Mouse (Mus musculus) cerebellum, postnatal 25 days (tissue): ENCODE results near the gene Prkca.

Experiments used
- DNase-seq, 2 experiments: peaks; one replicate each; pipeline ENCODE4 v3.0.0; 2021; ENCODE audit warnings: mixed read lengths in 2 of 2

The Prkca gene

DNA sequence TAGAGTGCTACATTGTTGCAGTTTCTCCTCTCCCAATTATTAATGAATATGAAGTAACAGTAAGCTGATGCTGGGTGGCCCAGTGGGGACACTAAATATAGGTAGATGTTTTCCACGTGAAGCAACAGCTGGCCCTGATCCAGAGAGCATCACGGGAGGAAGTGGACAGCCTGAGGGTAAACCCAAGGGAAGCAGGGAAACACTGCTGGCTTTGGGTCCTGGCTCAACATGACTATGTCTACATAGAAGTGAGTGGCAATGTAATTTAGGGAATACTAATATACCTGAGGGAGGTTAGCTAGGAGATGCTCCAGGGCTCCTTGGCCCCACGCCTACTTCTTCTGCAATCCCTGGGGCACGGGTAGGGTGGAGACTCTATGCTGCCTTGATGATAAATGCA is 84.3 kb downstream of the Prkca start:
- DNase-seq: peak; percentile 42 to 56

DNA sequence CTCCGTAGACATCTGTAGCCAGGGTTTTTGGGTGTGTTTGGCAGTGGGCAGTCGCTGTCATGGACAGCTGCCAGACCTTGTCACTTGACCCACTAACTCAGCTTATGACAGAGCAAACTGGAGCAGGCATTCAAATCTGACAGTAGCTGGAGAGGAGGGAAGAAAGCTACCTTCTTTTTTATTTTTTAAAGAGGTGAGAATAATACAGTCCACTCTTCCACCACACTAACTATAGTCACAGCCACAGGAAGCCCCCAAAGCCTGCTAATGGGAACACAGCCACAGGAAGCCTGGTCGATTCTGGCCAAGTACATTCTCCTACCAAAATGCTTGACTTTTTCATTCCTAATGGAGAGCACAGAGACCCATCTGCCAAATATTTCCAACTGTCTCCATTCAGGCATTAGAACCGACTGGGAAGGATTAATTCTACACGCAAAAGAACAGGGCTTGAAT is 84.9 kb downstream of the Prkca start:
- DNase-seq: peak; percentile 52 to 61

DNA sequence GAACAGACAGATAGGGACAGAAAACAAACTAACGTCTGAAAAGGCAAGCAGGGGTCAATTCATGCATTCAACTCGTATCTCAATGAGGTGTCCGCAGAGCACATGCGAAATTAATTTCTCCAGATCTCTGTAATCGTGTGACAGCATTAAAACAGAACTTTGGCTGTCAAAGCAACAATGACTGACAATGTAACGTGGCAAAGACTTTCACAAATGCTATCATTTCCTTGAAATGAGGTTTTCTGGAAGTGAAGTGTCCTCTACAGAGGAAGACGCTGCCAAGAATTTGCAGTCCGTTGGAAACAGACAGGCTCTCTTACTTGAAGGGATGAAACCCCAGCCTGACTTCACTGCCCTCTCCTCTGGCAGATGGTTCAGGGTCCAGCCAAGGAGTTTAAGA is 85.8 kb downstream of the Prkca start:
- no peak for DNase-seq

DNA sequence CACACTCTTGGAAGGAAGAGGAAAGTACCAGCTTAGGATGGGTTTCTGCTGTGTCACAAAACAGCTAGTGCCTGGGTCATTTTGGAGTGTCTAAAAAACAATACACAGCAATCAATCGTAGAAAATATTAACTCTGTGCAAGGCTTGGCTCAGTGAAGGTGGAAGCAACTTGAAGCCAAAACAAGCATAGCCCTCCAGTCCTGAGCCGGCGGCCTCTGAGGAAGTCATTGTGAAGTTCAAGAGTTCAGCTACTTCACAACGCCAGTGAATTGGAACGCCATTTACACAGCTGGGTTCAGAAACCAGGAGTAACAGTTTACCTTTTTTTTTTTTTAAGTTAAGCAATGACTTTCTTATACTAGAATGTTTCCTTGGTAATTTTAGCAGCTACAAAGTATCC is 89.0 kb downstream of the Prkca start:
- no peak for DNase-seq

DNA sequence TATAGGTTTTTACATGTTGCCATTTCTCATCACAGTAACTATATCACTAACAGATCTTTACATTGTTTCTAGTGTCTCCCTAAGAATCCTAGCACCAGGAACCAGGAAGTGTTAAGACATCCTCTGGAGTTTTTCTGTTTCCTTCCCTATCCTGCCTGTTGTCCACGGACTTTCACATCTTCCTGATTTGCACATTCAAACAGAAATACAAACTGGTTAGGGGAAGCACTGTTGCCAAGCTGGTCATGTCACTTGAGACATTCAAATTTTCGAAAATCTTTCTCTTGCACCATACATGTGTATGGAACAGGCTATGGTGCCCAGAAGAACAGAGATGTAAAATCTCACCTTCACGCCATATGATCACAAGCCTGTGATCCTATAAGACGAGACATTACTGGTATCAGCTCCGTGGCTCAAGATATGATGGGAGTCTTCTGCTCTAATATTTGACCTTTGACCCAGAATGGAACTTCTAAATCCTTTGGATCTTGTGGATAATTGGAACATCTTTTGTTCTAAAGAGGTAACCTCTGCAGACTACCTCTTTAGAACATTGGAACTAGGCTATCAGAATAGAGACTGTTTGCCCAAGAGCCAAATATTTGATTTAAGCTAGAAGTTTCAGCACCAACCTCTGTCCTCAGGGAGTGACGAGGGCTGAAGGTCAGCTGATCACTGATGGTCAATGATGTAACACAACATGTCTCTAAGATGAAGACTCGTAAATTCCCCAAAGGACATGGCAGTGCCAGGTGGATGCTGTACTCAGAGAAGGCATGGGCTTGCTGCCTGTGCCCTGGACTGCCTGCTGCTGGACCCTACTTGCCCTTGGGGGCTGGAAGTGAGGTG is 91.6 kb downstream of the Prkca start:
- no peak for DNase-seq

DNA sequence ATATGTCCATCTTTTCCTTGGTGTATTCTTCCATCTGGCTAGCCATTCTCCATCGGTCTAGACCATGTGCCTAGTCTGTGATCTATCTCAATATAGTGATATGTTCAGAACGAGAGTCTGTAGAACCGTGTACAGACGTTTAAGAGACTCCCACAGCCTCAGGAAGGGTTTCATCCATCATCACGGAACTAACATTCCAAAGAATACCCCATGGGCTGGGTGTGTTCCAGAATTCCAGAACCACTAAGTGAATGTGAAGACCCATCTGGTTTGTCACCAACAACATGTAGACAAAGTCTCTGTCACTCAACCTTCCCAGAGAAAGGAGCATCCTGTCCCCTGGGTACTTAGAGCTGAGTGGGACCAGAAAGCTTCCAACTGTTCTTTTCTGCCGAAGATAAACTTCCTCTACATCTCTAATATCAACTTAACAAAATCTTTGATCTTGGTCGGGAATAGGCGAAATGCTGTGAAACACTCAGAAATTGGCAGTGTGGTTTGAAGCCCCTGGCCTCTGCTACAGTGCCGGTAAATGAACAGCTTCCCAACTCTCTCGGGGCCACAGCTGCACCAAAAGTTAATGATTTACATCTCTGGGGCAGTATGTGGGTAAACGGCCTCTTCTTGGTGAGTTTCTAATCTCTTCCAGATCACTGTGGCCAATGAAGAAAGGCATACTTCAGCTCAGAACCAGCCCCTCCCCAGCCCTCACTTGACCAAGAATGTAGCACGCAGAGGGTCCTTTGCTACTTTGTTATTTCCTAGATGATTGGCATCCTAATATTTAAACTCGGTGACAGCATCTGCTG is 92.7 kb downstream of the Prkca start:
- DNase-seq: no peak

DNA sequence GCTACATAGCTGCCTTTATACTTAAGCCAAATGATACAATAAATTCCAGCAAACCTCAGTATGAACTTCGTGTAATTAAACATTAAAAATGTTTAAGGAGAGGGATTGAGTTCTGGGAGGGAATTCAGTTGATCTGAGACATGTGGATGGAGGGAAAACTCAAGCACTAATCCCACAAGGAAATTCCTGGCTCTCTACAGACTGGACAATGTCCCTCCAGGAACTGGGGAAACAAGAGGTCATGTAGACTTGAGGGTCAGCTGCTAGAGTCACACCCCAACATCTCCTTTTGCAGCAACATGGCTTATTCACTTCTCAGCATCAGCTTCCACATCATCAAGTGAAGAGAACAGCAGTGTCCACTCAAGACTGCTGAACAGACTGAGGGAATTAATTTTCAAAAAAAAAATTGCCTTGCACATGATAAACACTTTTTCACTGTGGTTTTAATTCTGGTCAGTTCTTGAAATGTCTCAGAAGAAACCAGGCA is 93.5 kb downstream of the Prkca start:
- DNase-seq: no peak

DNA sequence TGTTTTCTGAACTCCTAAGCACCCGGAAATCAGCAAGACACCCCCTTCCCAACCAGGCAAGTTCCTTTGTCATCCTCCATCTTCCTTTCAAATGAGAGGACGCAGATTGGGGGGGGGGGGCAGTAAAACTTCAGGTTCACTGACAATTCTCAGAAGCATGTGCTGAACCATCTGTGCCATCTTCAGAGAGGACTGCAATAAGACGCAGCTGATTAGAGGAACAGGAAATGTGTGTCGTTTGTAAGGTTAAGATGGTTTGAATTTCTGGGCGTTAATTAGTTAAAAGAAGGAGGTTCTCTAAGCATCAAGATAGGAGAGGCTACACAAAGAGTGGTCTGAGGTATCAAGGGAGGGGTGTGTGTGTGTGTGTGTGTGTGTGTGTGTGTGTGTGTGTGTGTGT is 94.2 kb downstream of the Prkca start:
- DNase-seq: no peak

DNA sequence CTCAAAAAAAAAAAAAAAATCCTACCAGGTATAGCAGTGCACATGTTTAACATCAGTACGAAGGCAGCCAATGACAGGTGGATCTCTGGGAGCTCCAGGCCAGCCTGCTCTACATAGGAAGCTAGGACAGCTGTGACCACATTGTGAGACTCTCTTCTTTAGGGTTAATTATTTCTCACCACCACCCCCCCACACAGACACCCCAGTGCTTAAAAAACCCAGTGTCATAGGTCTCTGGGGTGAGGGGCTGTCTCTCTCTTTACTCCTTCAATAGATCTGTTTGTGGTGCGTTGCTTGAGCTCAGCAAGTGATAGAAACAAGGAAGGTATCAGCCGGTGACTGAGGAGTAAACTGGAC is 94.7 kb downstream of the Prkca start:
- DNase-seq: no peak

DNA sequence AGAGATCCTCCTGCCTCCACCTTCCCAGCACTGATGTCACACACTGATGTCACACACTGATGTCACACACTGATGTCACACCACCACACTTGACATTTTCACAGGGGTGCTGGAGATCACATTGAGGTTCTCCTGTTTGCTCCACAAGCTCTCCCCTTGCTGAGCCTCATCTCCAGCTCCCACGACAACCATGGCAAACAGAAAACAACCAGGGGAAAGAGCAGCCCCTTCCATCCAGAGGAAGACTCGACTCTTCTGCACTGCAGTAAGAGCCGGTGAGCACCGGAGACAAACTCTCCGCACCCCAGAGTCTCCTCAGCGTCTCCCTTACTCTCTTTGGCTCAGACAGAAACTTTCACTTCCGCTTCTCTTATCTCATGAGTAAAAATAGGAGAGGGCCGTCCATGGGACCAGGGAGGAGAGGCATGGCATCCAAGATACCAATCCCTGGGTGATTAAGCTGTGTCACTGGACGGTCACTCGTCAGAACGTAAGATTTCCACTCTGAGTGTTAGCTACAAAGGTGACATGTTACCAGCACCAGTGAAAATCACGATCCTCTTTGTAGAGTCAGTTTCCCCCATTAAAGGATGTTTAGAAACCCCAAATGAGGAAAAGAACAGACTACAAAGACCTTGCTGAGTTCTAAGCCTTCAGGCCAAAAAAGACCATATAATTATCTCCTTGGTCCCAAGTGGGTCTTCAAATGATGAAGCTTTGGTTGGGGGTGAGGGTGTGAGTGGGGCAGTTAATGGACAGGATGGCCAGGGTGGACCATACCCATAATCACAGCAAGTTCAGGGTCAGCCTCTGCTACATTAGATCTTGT is 95.3 kb downstream of the Prkca start:
- no peak for DNase-seq

DNA sequence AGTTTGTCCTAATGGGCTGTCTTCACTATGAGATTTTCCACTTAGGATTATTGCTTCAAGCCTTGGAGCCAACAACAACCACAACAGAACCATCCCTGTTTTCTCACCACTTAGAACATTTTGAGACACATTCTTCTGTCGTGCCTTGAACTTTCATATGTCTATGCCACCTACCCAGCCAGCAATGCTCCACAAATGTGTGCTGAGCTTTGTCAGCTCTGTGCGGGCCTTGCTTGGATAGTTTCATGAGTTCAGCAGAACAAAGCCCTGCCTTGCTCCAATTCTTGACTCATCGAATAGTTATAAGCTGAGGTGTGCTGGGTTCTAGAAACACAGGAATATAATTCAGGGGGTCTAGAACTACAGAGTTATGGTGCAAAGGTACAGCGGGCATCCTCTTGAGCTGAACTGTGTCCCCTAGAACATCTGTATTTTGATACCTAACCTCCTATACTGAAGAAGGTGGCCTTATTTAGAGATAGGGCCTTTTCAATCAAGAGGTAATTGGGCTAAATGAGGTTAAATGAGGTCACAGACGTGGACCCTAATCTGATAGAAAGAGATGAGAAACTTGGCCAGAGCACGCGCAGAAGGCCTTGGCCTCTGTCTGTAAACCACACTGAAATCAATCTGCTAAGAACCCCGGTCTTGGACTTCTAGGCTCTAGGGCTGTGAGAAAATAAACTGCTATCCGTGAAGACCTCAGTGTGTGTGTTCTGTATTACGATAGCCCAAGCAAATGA is 96.4 kb downstream of the Prkca start:
- DNase-seq: no peak

DNA sequence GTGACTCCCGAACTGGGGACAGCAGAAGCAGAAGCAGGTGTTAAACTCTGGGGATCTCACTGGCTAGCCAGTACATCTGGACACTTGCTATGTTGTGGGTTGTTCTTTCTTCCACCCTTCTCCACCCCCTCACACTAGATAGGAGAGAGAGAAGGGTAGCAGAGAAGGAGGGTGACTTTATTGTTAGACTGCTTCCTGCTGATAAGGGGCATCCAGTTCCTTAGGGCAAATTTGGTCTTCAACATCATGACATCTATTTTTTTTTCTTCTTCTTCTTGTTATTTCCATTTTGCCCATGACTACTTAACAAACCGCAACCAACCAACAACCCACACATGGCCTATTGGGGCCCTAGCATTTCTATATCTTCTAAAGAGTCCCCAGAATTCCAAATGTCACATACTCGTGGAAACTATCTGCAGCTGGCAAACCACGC is 97.4 kb downstream of the Prkca start:
- no peak for DNase-seq

DNA sequence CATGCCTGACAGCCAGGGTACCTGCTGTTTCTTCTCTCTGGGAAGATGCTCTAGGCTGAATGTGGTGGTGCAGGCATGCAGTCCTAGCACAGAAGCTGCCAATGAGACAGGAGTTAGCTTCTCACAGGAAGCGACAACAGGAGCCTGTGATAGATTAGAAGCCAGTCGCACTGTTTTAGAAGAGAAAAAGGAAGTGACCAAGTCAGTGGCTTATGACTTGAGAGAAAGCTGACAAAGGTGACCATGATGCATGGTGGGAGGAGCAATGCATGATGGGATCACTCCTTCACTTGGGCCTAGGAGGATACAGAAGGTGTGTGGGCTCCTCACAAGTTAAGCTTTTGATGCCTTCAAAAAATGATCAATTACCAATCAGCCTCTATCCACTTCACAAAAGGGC is 99.5 kb downstream of the Prkca start:
- DNase-seq: no peak

DNA sequence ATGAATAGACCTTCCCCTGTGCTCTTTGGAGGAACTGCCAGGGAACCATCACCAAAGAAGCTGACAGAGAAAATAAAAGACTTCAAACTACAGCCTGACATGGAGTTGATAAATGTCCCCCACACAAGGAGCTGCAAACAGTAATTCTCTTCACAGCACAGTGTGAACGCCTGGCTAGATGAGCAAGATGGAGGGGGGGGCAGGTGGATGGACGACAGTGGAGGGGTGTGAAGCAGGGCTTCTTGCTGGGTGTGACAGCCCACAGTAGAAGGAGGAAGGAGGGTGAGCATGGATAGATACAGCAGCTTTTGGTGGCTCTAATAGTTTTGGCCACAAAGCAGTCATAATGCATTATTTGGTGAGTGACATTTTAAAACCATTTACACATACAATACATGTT is 100.1 kb downstream of the Prkca start:
- no peak for DNase-seq

DNA sequence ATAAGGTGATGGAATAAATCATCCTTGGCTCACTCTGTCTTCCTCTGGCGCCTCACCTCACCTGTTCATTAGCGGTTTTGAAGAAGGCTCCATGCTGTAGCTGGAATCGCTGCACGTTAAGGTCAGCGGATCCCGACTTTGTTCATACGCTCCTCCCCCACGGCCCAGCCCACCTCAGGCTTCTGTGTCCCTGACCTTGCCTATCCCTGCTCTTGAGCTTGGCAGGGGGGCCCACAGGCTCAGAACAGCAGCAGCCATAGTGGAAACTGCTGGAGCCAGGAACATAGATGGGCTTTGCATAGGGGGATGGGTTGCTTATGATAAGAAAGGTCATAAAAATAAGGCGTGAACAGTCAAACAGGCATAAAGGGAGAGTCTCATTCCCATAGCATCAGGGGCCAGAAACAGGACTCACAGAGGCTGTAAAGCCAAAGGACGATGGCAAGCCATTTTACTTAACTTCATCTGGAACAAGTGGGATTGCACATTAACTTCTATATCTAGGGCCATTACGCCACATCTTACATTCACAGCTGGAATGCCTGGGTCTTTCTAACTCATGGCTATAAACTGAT is 102.7 kb downstream of the Prkca start:
- DNase-seq: no peak

DNA sequence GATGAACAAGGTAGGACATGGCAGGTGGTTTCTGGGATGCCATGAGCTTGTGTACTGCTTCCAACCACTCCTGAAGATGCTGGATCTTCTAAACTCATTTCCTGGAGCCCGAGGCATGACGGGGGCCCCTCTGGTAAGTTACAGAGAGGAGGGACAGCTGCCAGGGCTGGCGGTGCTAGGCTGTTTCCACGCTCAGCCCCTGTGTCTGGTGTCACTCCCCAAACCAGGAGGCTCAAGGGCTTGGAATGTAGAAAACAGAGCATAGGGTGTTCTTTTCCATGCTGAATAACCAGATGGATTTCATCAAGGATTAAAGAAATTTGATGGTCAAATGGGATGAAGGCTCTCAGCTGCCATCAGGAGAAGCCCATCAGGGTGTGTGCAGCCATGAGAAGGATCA is 104.6 kb downstream of the Prkca start:
- no peak for DNase-seq

DNA sequence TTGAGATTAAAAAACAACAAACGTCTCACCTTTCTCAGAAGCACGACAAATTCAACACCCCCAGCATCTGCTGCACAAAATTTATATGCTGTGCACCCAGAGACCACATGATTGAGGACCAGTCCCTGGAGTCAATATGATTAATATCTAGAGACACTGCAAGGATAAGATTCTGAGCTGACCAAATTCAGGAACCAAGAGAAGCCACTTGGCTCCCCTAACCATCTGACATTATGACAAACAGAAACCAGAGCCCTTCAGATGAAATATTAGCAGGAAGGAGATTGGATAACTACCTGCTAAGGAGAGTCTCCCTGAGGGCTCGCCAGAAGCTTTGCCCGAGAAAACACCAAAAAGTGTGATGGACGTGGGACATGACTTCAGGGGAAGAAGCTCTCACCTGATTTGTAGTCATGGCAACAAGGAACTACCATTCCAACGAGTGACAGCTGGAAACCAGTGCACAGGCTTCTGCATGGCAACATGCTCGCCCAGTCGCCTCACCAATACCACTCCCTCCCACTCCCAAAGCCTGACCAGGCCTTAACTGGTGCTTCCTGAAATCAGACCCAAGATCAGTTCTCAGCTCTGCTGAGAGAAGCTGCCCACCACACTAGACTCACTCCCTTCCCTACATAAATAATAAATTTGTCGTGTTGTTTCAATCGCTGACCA is 106.8 kb downstream of the Prkca start:
- no peak for DNase-seq

DNA sequence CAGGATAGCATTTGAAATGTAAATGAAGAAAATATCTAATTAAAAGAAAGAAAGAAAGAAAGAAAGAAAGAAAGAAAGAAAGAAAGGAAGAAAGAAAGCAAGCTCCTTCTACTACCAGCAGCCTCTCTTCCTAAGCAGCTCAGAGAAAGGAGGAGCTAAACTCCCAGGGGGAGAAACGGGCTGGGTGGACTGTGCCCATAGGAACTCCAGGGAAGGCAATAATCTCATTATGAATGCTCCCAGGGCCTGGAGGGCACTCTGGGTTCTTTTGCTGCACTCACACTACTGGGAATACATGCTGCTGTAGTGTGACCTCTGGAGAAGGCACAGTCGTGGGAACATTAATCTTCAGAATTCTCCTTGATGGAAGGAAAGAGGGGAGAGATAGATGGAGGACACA is 107.5 kb downstream of the Prkca start:
- no peak for DNase-seq

DNA sequence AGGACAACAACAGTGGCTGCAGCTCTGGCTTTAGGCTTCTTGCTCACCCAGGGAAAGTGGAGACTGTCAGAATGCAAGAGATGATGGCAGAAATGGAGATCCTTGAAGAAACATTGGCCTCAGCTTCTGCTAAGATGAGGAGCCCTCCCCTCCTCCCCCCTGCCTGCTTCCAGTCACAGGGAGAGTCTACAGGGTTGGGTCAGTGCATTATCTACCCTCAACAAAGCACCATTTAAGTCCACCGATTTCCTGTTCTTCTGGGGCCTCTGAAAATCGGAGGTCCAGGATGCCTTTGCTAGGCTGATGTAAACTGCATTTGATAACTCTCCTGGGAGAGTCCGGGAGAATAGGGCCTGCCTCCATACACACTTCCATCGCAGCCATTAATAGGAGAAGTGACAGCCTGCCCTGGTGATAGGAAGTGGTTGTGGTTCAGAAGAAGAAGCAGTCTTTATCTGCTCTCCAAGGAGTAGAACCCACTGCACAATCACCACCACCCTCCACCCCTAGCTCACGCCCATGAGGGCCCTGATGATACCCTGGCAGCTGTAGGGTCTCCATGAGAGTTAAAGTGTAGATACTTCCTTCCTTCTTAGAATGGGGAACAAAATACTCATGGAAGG is 108.5 kb downstream of the Prkca start:
- no peak for DNase-seq

DNA sequence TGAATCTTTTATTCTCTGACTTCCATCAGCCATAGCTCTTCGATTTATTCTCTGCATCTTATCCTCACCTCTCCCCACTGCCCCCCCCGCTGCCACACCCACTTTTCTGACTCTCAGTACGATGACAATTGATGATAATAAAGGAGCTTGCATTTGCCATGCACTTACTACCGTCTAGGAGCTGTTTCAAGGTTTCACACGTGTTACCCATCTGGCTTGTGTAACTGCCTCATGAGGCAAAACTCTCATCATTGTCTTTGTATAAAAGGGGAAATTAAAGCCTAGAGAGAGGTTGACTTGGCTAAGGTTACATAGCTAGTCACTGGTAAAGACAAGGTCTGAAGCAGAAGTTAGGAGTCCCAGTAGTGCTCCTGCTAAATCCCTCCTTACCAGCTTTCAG is 110.7 kb downstream of the Prkca start:
- no peak for DNase-seq

DNA sequence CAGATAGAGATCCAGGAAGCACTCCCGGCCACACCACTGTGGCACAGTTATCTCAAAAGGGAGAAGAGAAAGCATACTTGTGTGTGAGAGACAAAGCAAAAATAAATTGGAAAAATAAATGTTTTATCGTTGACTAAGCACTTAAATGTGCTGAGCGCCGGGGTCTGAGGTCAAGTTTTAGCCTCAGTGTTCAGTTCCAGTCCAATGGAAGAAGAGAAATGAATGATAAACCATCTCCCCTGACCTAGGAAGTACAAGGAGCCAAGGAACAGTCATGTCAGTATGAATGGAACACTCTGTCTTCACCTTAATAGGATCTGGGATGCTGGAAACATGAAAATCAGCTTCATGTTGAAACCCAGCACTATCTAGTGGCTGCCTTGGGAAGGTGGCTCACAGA is 113.6 kb downstream of the Prkca start:
- DNase-seq: no peak
